In the genomic region with DNA sequence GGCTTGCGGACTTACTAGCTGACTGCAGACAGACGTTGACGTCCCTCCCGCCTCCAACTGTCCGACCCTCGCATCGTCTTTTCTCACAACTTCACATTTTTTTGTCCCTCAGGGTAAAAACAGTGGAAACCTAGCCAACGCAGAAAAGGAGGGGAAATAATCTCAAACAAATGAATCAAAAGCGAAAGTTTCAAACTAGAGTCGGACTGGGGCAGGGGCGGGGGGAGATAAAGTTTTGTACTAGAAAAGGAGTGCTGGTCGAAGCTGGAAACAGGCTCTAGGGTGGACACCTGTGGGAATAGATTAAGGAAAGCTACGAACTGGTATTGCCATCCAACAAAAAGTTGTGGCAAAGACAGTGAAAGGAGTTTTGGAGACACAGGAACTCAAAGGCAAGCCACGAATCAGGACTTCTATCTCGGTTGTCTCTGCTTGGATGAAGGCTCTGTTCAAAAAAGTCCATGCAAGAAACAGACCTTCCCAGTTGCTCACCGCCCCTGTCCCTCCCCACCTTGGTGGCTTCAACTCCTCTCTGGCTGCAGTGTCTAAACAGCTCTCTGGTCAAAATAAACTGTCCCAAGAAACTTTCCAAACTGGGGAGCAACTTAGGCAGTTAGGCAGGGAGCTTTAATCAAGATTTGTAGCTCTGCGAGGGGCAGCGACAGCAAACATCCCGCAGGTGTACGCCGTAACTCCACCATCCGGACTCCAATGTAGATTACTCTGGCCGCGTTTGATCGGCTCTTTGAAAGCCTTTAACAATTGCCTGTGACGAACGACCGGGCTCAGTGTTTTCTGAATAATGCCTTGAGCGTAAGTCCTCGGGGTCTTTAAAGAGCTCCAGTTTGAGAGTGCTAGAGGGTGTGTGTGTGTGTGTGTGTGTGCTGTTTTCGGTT, we compare ENCODE assay signal across 10 mouse cellular contexts. TPM values are rescaled to one million over a fixed set of nuclear protein-coding genes. Genes with fewer than 3 reads are reported as not detected.
DNase-seq lines count a peak whose midpoint lies in the region; ATAC-seq lines count a peak whose summit lies in the region.
"Had no signal": no experiment of that assay in that cellular context is flagged by ENCODE, and none has a peak within 500 bp of the region (broad histone marks: within the 10 kb centered on the region; RNA-seq: fewer than 3 reads in every experiment).

No protein-coding gene starts in this region.

- H3K4me2 ChIP-seq in heart, embryonic 16.5 days (ENCODE audit: low read depth, low read length): peak overlapping the region; percentile 66

- intact Hi-C loops in heart, postnatal 14 days (cut with DNase I): no loop called here

- H3K4me1 ChIP-seq in heart, embryonic 16.5 days (ENCODE audit: control insufficient read depth, insufficient read depth, low read length): peaks cover 14% of the 10 kb centered on the region
- peaks cover 97% of the 10 kb centered on the region for H3K4me1 ChIP-seq in midbrain, embryonic 10.5 days

- H3K27ac ChIP-seq in heart, embryonic 16.5 days (ENCODE audit: low read length): no peak overlapping the region
- peak overlapping the region; percentile 100 for H3K27ac ChIP-seq in midbrain, embryonic 10.5 days (replicated peaks)

- no peaks in the 10 kb centered on the region for H3K36me3 ChIP-seq in heart, embryonic 16.5 days (ENCODE audit: control insufficient read depth, insufficient read depth)
- no peaks in the 10 kb centered on the region for H3K36me3 ChIP-seq in midbrain, embryonic 10.5 days

- H3K9me3 ChIP-seq in heart, embryonic 16.5 days (replicated peaks; ENCODE audit: control insufficient read depth, low read length): no peaks in the 10 kb centered on the region
- no peaks in the 10 kb centered on the region for H3K9me3 ChIP-seq in midbrain, embryonic 10.5 days (replicated peaks)

- under 1% methylated on average over 31 of the region's 31 CpGs for WGBS in heart, embryonic 16.5 days
- WGBS in midbrain, embryonic 10.5 days: under 1% methylated on average over 31 of the region's 31 CpGs

- ATAC-seq in heart, embryonic 16.5 days (replicated peaks; ENCODE audit: extremely low read depth, insufficient read depth, low FRiP score): no peak

- peak overlapping the region; percentile 50 for H3K4me3 ChIP-seq in heart, embryonic 16.5 days (ENCODE audit: low read length)
- peak overlapping the region; percentile 99 for H3K4me3 ChIP-seq in midbrain, embryonic 10.5 days

- no peak overlapping the region for H3K9ac ChIP-seq in heart, embryonic 16.5 days (ENCODE audit: low read length)

- DNase-seq in heart, adult 11 months: peak; percentile 75
- no peak for DNase-seq in heart, postnatal 14 days
- peak; percentile 67 for DNase-seq in R1 (ENCODE audit: low read depth, low spot score)
- peak; percentile 65 for DNase-seq in midbrain, embryonic 10.5 days (ENCODE audit: low spot score)
- DNase-seq in cerebellum, adult 9-11 months: no peak
- no peak for DNase-seq in right cerebral cortex, adult 2 months (ENCODE audit: low spot score in 2 of 2)
- DNase-seq in cerebellum, postnatal 25 days: no peak

- H3K27me3 ChIP-seq in heart, embryonic 16.5 days (ENCODE audit: control insufficient read depth, insufficient read depth, low read length): peaks cover 87% of the 10 kb centered on the region
- peaks cover 63% of the 10 kb centered on the region for H3K27me3 ChIP-seq in midbrain, embryonic 10.5 days (ENCODE audit: low read depth, poor library complexity, severe bottlenecking)

RNA-seq across cellular contexts. Expression of a gene that starts 14.7 kb away (rescaled TPM):
- total RNA-seq in heart, postnatal 14 days (2021): under 1 TPM in 1 of 2 experiments, not detected in 1; 0.22 TPM
- polyA plus RNA-seq in heart, embryonic 16.5 days (2015; fragmentation: Nextera tagmentation; extraction: Ambion mirVana): 0.09 and 0.27 TPM in 2 replicates
- polyA plus RNA-seq in midbrain, embryonic 10.5 days (2016; fragmentation: Nextera tagmentation; extraction: Ambion mirVana): 28.8 and 31.9 TPM in 2 replicates
- total RNA-seq: common myeloid progenitor, adult 5-6 weeks; monocyte, adult 5-6 weeks had no signal

Comparison
In these comparisons a context has a peak if more than half of its experiments do, and no peak if none do; other contexts are left out.
1. DNase-seq: peak in heart, adult 11 months (single experiment), R1 (single experiment) and midbrain, embryonic 10.5 days (single experiment); none in heart, postnatal 14 days (0 of 2), cerebellum, adult 9-11 months (single experiment), right cerebral cortex, adult 2 months (0 of 2) and cerebellum, postnatal 25 days (0 of 2).
2. RNA of a gene that starts 14.7 kb away (polyA plus RNA-seq): 28.8 to 31.9 TPM in midbrain, embryonic 10.5 days; 0.09 to 0.27 TPM in heart, embryonic 16.5 days; every median in the first group is over 10 times any median in the second.